Mouse (Mus musculus) mouse trophoblast stem cell (cell line): ENCODE results near the gene Stk17b.
"Not testable (repeated sequence)": the region's sequence is repeated elsewhere in the genome, so short reads cannot be mapped to it uniquely, and the experiment has no call there.

ENCODE experiments used
- in situ Hi-C, 2 experiments: fragments of 300-500 bp; cut with MseI, MboI; formaldehyde crosslinking; loops; 2 replicates in 1 of 2; 3 replicates in 1 of 2; pipeline ENCODE4 v1.15.1; 2025

Gene Stk17b

DNA sequence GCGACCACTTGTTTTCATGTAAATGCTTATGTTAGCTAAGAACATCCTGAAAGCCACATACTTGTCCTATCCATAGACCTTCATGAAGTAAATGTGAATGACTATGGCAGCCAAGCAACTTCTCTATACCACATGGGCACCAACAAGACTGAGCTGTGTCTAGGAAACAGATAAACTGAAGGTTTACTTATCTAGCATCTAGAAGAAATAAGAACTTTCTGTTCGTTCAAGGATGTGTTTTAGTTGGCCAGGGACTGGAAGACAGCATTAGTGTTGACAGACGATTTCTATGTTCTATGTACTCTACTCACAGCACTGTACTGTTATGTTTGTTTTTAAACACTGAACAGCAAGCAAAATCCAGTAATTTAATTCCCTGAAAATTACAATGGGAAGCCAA lies 2.9 kb downstream of the Stk17b start:
- in situ Hi-C loops: no loop called here

DNA sequence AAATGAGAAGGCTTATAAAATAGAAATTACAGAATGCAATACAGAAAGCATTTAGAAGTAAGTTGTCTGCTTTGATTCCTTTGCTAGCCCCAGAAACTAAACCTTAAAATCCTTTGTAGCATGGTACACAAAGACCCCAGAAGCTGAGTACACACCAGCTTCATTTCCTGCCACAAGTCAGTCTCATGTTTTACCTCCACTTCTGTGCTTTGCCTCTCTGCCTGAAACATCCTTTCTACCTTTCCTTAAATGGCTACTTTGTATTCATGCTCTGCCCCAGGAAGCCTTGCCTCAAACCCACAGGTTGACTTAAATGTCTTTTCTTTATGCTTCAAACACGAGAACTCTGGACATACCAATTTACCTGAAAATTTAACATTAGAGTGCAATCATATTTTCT lies 3.7 kb downstream of the Stk17b start:
- in situ Hi-C loops: no loop called here

DNA sequence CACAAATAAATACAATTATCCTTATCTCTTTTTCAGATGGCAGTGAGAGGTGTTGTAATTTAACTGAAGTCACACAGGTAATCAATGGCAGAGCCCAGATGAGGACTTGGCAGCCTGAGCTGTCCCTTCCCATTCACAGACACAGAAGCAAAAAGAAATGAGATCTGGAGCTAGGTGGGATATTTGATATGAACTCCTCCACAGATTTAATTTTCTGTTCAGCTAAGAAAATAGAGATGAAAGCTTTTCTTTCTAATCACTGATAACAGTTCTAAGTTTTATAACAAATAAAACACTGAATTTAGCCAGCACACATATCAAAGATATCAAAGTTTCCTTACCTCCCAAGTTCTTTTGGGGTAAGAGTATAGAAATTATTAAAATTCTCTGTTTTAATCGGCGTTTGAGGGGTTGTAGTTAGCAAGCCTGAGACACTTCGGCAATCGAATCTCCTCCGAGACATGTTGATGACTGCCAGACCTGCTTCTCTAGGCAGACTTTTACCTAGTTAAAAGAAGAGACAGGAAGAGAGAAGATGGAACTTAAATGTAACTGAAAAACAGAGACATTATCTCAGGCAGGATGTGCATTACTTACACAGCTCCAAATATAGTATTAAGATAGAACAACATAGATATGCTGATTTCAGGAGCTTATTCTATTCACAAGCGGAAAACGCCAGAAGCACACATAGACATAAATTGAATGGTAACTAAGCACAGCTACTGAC lies 8.7 kb downstream of the Stk17b start:
- in situ Hi-C loops: no loop called here

DNA sequence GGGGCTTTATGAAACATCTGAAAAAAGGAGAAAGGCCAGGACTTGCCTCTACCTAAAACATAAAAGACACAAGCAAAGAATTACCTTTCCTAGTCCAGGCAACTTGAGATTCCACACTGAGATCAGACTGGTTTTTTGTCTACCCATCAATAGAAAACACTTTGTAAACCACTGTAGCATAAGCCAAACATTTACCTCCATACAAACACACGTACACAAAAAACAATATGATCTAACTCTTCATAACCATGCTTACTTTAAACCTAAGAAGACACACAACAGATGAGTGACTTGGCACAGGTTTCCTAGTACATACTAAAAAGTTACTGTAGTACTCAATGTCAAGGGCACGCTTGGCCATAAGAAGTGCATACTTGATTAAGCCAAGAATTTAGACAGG lies 9.5 kb downstream of the Stk17b start:
- in situ Hi-C loops: no loop called here

DNA sequence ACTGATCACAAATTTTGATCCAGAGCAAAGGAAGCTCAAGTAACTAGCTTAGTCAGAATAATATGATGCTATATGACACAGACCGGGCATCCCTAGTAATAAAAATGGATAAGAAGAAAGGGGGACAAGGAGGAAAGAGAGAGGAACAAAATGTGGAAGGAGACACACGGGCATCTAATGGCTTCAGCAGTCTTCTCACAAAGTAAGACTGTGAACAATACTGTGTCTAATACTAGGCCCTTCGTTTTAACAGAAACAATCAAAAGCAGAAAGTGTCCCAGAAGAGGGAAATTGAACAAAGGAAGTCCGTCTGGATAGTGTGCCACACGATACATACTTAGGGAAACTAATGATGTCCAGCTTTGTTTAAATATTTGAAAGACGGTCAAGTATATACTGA lies 10.0 kb downstream of the Stk17b start:
- in situ Hi-C loops: no loop called here

DNA sequence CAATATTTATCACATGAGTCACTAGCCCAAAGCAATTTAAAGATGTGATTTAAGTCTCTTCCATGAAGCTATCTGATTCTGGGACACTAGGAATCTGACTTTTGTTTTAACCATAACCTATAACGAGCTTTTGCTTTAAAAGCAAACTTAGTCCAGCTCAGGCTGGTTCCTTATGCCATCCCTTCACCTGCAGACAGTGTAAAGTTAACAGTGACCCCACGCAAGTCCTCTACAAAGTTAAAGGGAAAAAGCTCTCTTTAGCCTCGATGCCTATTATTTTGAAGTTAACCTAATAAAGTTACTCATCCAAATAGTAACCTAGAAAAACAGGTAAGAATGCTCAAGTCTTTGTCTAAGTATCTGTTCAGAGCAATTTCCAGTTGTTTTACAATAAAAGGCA lies 10.5 kb downstream of the Stk17b start:
- in situ Hi-C loops: no loop called here

DNA sequence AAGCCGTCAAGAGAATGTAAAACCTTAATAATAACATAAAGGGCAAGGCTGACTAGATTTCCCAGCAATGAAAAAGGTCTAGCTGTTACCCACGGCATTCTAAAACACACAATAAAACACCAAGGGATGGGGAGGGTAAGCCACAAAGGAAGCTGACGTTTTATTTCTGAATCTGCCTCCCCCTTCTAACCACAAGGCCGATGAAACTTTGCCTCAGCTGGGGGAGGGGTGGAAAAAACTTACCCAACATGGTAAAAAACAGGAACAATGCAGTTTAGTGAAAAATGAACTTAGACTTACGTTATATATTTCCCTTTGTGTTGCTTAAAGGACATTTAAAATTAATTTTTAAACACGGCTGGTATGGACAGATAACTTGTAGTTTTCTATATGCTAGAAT lies 11.0 kb downstream of the Stk17b start:
- in situ Hi-C loops: no loop called here

DNA sequence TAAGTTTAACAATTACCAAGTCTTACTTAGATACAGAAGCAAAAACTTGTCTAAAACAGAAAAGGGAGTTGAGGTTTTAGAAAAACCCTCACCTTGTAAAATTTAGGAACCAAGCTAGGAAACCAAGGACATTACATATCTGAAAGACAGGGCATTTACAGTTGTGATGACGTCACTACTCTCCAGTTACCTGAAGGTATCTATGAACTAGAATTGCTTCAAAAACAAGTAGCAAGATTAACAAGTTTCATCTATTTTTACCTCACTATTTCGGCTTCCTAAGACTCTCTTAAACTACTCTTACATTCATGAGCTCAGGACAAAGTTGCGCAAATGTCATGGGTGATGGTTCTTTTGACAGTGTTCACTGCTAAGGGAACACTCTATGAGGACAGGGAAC lies 12.1 kb downstream of the Stk17b start:
- in situ Hi-C loops: no loop called here

DNA sequence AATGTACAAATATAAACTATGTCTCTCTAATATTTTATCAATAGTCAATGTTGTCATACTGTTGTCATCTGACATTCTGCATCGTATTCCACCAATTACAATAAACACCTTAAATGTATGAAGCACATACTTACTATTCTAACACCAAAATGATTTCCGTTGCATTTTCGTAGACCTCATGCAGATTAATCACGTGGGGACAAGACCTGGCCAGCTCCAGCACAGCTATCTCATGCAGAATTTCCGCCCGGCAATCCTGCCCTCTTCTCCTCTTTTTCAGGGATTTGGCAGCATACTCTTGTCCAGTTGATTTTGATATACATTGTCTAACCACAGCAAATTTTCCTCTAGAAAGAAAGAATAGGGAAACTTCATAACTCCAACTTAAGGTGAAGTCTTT lies 13.5 kb downstream of the Stk17b start:
- in situ Hi-C loops: no loop called here

DNA sequence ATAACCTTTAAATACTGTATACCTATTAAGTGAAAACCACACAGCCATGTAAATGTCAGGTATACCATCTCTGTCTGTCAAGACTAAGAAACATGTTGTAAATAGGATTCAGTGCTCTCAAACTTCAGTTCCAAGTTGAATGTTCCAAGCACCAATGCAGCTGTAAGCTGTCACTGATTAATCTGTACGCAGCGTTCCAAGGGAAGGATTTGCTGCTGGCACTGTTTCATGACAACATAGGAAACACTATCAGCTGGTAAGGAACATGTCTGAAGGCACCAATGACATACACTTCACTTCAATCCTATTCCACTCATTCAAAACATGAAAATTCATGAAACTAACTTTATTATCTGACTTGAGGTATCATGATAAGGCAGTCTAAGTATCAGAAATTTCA lies 18.9 kb downstream of the Stk17b start:
- in situ Hi-C loops: no loop called here

DNA sequence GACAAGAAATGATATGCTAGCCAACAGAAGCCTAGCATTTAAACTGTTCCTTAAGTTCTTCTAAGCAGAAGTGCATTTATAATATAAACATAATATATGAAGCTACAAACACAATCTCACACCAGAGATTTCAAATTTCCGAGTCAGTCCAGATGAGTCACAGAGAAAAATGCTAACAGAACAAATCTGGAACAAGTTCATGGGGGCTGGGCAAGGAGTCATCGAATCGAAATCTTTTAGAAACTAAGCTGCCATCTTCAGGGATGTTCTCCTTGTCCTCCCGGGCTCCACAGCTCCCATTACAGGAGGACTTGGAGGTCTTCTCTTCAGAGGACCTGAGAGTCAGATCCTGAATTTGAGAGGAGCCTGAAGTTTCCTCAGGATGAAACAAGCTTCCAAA lies 27.7 kb downstream of the Stk17b start:
- in situ Hi-C loops: no loop called here

DNA sequence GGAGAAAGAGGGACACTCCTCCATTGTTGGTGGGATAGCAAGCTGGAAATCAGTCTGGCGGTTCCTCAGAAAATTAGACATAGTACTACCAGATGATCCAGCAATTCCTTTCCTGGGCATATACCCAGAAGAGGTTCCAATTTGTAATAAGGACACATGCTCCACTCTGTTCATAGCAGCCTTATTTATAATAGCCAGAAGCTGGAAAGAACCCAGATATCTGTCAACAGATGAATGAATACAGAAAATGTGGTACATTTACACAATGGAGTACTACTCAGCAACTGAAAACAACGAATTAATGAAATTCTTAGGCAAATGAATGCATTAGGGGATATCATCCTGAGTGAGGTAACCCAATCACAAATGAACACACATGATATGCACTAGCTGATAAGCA lies 31.5 kb downstream of the Stk17b start:
- in situ Hi-C loops: not testable (repeated sequence)

DNA sequence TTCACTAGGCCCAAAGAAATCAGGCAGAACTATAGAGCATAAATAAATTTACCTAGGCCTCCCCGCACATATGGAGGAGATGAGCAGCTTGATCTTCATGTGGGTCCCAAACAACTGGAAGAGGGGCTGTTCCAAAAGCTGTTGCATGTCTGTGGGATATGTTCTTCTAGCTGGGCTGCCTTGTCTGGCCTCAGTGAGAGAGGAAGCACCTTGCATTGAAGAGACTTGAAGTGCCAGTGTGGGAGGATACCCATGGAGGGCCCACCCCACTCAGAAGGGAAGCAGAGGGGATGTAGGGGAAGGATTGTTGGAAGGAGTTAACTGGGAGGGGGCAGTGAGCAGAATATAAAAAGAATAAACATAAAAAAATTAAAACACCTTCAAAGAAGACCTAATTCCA lies 33.9 kb downstream of the Stk17b start:
- in situ Hi-C loops: no loop called here

DNA sequence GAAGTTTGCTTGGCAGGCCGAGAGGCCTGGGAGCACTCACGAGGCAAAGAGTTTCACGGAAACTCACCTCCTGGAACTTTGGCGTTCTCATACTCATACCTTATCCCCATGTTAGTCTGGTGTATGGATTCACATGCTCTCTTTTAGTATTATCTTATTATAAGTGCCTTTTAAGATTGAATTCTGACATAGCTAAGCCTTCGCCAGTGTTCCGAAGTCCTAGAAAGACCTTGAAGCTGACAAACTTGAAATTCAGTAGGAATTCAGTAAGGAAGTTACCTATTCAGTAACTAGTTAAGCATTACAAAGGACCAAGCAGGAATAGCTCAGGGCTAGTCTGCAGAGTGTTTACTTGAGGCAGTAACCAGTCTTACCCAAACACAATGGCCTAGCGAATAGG lies 34.3 kb downstream of the Stk17b start:
- in situ Hi-C loops: not testable (repeated sequence)

DNA sequence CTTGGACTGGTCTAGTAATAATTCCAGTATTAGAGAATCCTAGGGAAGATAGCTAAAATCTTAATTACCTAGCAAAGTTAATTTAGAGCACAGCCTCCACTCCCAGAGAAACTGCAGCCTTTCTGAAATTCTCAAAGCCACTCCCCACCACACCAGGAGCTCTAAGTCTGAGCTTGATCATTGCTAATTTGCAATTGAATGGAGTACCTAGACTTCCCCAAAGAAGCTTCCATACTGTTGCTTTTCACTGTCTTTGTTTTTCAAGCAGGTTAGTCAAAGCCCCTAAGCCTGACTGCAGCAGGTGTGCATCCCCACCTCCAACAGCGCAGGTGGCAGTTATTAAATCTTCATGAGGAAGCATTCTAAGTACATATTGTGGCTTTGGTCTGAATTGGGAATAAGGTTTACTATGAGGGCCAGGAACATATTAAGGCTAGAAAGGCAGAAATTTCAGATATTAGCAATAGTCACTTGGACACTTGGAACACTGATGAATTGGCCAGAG lies 35.1 kb downstream of the Stk17b start:
- in situ Hi-C loops: not testable (repeated sequence)

DNA sequence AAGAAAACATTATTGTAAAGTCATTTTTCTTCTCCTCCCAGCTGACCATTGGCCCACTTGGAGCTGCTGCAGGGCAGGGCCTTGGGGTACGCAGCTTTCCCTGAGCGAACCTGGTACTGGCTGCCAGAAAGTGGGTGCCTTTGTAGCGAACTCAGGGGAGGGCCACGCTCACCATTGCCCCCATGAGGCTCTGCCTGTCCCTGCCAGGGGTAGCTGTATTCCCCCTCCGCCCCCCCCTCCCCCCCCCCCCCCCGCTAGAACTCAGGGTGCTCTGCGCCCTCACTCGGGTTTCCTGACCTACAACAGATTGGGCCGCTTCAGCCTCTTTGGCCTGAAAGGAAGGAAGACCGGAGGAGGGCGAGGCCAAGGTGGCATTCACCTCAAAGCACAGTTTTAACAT lies 36.5 kb downstream of the Stk17b start:
- in situ Hi-C loops: no loop called here

DNA sequence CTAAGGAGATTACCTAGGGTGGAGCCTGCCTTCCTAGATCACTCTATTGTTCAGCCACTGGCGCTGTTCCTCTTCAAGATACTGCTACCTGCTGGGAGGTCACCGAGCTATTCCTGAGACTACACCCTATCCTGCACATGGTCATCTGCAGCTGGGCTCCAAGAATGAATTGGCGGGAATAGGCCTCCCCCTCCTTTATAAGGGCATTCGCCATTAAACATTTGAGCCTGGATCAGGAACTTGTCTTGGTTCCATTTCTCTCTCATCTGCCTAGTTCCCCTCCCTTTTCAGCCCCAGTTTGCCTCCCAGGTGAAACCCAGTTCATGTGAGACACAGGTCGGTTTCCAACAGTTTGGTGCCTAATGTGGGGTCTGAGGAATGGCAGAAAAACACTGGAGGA lies 39.0 kb downstream of the Stk17b start:
- in situ Hi-C loops: no loop called here

DNA sequence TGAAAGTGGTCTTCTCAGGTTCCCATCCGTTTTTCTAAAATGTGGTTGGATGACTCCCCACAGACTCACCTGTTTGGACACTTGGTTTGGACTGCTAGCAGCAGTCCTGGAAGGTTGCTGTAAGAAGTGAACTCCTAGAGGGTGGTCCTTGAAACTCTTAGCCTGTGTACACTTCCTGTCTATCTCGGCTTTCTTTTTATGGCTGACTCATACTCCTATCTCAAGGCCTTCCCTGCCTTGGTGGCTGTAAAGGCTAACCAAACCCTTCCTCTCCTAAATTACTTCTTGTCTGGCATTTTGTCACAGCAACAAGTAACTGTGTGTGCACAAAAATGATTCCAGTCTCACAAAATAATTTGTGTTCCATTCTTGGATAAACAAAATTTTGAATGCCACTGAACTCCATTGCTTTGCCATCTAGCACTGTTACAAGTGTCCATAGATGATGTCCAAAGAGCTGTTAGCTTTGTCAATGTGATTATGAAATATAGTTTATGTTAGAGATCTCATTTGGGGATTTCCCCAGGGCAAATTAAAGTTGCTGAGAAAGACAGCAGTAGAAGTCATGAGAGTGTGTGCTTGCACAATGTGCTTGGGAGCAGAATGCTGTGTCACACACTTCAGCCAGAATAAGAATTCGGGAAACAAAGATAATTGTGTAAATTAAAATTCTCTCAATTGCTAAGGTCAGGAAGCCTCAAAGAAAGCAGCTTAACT lies 43.1 kb downstream of the Stk17b start:
- in situ Hi-C loops: no loop called here

DNA sequence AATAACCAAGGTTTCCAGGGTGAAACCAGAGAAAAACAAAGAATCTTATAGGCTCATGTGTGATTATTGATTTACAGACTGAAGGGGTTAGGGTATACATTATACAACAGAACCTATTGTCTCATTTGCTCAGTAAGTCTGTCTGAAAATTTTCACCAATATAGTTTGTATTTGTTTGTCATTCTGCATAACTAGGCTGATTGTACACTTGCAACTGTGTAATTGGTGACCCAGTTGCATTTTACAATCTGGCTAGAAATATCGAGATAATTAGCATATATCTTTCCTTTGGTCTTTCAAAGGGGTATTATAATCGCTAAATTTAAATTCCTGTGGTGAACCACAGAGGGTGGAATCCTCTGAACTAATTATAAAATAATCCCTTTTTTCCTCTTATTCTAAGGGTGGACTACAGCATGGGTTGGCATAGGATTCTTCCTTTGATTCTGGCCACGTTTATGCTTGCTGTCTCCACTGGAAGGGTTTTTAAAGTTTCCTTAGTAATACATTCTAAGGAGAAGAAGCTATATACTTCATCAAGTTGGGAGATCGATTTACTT lies 44.2 kb downstream of the Stk17b start:
- in situ Hi-C loops: no loop called here

DNA sequence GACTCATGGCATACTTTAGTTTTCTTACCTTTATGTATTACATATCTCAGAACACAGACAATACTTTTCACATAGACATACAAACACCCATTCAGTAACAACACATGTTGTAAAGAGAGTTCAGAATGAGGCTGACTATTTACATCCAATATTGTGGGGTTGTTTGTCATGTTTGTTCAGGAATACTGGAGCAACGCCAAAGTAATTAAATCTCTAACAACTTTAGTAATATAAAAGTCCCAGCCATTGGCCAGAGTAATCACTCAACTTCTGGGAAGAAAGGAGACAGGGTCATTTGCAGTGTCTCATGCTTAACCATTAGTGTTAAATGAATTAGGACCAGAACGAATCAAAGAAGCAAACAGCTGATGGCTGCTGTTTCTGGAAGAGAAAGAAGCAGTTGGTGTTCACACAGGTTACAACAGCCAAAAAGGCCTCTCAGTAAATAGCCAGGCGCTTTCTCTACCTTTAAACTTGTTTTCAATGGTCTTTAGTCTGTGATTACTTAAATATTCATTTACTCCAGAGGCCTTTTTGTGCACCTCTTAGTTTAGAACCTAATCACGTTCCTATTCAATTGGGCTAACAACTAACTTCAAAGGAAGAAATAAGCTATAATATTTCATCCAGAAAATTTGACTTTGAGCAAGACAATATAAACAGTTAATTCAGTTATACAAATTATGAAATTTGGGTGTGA lies 44.8 kb downstream of the Stk17b start:
- in situ Hi-C loops: not testable (repeated sequence)

DNA sequence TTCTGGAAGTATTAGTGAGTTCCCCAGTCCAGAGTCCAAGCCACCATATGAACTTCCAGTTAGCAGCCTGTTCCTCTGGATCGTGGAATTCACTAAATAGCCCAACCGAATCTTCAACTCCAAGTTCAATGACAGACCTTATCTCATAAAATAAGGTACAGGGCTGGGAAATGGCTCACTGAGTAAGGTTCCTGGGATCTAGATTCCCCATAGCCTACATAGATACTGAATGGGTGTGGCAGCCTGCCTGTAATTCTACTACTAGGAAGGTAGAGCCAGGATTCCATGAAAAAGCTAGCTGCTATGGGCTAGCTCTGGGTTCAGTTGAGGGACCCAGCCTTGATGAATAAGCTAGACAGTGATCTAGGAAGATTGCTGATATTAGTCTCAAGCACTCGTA lies 48.4 kb downstream of the Stk17b start:
- in situ Hi-C loops: no loop called here

DNA sequence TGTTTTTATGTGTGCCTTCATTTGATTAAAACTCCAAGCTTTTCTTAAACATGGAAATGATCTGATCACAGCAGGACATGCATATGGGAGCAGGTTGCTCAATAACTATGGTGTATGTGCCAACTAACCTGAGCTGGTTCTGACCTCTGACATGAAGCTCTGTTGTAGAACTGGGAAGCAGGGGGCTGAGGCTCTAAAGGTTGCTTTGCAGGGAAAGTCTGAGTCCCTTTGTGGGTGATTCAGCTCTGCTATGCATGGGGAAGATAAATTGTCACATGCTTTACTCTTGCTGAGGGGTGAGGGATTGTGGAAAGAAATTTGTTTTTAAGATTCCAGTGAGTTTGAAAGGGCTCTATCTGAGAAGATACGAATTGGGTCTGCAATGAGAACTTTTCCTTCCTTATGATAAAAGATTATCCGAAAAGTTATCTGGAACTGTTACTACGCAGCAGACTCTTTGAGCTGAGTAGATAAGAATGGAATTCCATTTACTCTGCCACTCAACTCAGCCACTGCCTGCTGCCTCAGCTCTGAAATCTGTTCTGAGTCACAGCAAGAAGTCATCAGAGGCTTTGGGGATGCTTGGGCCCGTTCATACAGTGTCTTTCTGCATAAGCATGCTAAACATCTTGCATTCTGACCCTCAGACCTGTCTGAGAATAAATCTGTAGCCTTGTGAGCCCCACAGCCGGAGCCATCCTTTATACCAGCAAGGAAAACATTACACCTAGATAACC lies 56.4 kb downstream of the Stk17b start:
- in situ Hi-C loops: loop anchor here (10.0 kb wide), 1 partner anchor 166 kb away; no protein-coding TSS in a partner anchor
